ENCODE assay signal across 14 mouse cellular contexts in the genomic region with DNA sequence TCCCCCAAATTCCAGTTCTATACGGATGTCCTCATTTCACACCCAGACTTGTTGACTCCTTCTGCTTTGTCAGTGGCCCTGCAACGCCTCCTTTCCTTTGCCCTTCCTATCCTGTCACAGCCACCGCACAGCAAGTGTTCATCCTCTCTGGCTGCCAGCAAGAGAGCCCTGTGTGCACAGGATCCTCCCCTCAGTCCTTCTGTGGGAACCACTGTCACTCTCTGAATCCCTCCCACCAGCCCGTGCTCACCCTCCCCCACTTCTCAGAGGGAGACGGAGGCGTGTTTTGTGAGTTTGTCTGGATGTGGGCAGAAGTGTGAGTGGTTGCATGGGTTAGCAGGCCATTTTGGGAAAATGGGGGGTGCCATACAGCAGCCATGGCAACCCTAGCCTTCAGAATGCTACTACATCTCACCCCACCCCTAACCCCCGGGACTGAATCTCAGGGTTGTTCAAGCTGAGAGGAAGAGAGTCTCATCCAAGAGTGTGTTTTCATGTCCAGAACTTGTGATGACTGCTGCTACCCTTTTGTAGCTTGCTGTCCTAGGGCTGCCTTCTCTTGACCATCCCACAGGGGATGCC. TPM values are rescaled to one million over a fixed set of nuclear protein-coding genes. Genes with fewer than 3 reads are reported as not detected.
A peak's percentile ranks its signal among the peaks of the same experiment; 100 is the strongest.
DNase-seq lines count a peak whose midpoint lies in the region; ATAC-seq and TF ChIP-seq lines count a peak whose summit lies in the region.
"Had no signal": no experiment of that assay in that cellular context is flagged by ENCODE, and none has a peak within 500 bp of the region (broad histone marks: within the 10 kb centered on the region; RNA-seq: fewer than 3 reads in every experiment).

No protein-coding gene starts in this region.

- no peak overlapping the region for H3K27ac ChIP-seq in layer of hippocampus, adult 2 months
- H3K27ac ChIP-seq: embryonic facial prominence, embryonic 15.5 days; macrophage had no signal

- peak; percentile 32 to 39 for DNase-seq in layer of hippocampus, adult 2 months (ENCODE audit: low spot score in 2 of 2)
- DNase-seq in layer of hippocampus, adult 9-10 months (ENCODE audit: low spot score) = no peak
- DNase-seq in ZHBTc4 (ENCODE audit: low read depth, low spot score) = peak; percentile 34
- DNase-seq in embryo, embryonic 10.5 days (ENCODE audit: low spot score) = peak; percentile 16
- peak; percentile 59 to 64 for DNase-seq in left cerebral cortex, postnatal 36 days (ENCODE audit: low spot score in 2 of 2)
- no peak for DNase-seq in spleen, postnatal 10 days (ENCODE audit: low spot score in 2 of 2)
- no peak for DNase-seq in gastrocnemius, postnatal 10 days

- ATAC-seq in activated CD4-positive, CD25-positive, alpha-beta regulatory T cell, adult 4 months = no peak

- no peak for TF ChIP-seq CTCF in layer of hippocampus, adult 2 months (conservative IDR thresholded peaks at IDR 0.05)

- H3K4me3 ChIP-seq in layer of hippocampus, adult 2 months = no peak overlapping the region
- H3K4me3 ChIP-seq: embryonic facial prominence, embryonic 15.5 days had no signal

- intact Hi-C loops in left cerebral cortex, postnatal 36 days (cut with DNase I) = no loop called here

RNA-seq across cellular contexts. Expression of a gene that starts 5.9 kb away (rescaled TPM):
- total RNA-seq in layer of hippocampus, adult 2 months (2021) = not detected
- total RNA-seq in left cerebral cortex, postnatal 36 days (2021) = not detected
- not detected for total RNA-seq in gastrocnemius, postnatal 10 days (2021)
- not detected for polyA plus RNA-seq in activated CD4-positive, CD25-positive, alpha-beta regulatory T cell, adult 4 months (2017; shearing (Covaris generic))
- total RNA-seq: heart, adult 8-10 months; layer of hippocampus, postnatal 25 days; MEL had no signal
- polyA plus RNA-seq: embryonic facial prominence, embryonic 15.5 days; macrophage; small intestine, adult 2 months had no signal

RNA-seq across cellular contexts. Expression of a gene that starts 18.3 kb away (rescaled TPM):
- 100 to 1,000 TPM; 141 to 143 TPM for total RNA-seq in layer of hippocampus, adult 2 months (2021)
- 100 to 1,000 TPM; 167 to 187 TPM for total RNA-seq in left cerebral cortex, postnatal 36 days (2021)
- total RNA-seq in gastrocnemius, postnatal 10 days (2021) = 10 to 100 TPM; 23.4 to 24.5 TPM
- 1 to 10 TPM; 3.7 to 3.8 TPM for polyA plus RNA-seq in activated CD4-positive, CD25-positive, alpha-beta regulatory T cell, adult 4 months (2017; shearing (Covaris generic))

RNA-seq across cellular contexts. Expression of a gene that starts 47.7 kb away (rescaled TPM):
- 10 to 100 TPM; 16.2 to 16.9 TPM for total RNA-seq in layer of hippocampus, adult 2 months (2021)
- 10 to 100 TPM; 18.3 to 18.6 TPM for total RNA-seq in left cerebral cortex, postnatal 36 days (2021)
- total RNA-seq in gastrocnemius, postnatal 10 days (2021) = under 1 TPM; 0.32 to 0.38 TPM
- polyA plus RNA-seq in activated CD4-positive, CD25-positive, alpha-beta regulatory T cell, adult 4 months (2017; shearing (Covaris generic)) = not detected
- total RNA-seq: MEL had no signal

Comparison
In these comparisons a context has a peak if more than half of its experiments do, and no peak if none do; other contexts are left out.
1. DNase-seq: peak in layer of hippocampus, adult 2 months (2 of 2), ZHBTc4 (single experiment), embryo, embryonic 10.5 days (single experiment) and left cerebral cortex, postnatal 36 days (2 of 2); none in layer of hippocampus, adult 9-10 months (single experiment), spleen, postnatal 10 days (0 of 2) and gastrocnemius, postnatal 10 days (single experiment).
2. RNA of a gene that starts 18.3 kb away (total RNA-seq): 167 to 187 TPM in left cerebral cortex, postnatal 36 days and 141 to 143 TPM in layer of hippocampus, adult 2 months; 23.4 to 24.5 TPM in gastrocnemius, postnatal 10 days; every median in the first group is over 4 times any median in the second.
3. RNA of a gene that starts 47.7 kb away (total RNA-seq): 18.3 to 18.6 TPM in left cerebral cortex, postnatal 36 days and 16.2 to 16.9 TPM in layer of hippocampus, adult 2 months; 0.32 to 0.38 TPM in gastrocnemius, postnatal 10 days; every median in the first group is over 10 times any median in the second.